Mouse (Mus musculus): ENCODE results near the gene S100a11. TPM values are rescaled to one million over a fixed set of nuclear protein-coding genes. Genes with fewer than 3 reads are reported as not detected.
"Not testable (repeated sequence)": the region's sequence is repeated elsewhere in the genome, so short reads cannot be mapped to it uniquely, and the experiment has no call there.

The S100a11 gene
- total and polyA plus RNA-seq, 2 experiments from 2014 or later, result 47.5 to 686 TPM

DNA sequence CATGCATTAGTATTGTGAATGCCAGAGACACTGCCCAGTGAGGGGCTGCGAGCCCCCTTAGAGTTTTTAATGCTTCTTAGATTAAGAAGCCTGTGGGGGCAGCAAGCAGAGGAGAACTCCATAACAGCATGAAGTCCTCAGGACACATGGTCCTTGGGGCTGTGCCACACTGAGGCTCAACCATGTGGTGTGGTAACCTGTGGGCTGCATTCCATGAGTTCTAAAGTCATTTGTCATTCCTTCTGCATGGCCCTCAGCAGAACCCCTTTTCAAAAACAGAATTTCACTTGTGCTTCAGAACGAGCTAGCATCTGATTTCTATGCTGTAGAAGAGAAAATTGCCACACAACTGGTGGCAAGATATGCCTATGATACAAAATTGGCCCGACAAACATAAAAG, 28.1 kb upstream of the S100a11 start:
- Histone ChIP-seq H3K9me3 (replicated peaks; ENCODE audit: control insufficient read depth, low read length) (no peaks in the 10 kb centered on the region), H3K27me3 (ENCODE audit: control insufficient read depth, insufficient read depth, low read length) (no peaks in the 10 kb centered on the region; the same call in 1 of the 2 replicates), H3K27ac (ENCODE audit: low read depth) (no peak overlapping the region), H3K9ac (replicated peaks; ENCODE audit: low read depth, low read length) (no peak overlapping the region), H3K36me3 (replicated peaks; ENCODE audit: control insufficient read depth, insufficient read depth, low read length) (no peaks in the 10 kb centered on the region), H3K4me1 (ENCODE audit: control insufficient read depth, insufficient read depth) (no peaks in the 10 kb centered on the region), H3K4me2 (ENCODE audit: low read depth, low read length) (no peak overlapping the region), H3K4me3 (ENCODE audit: low read depth, low read length) (no peak overlapping the region)
- WGBS, result 68% methylated on average over 3 of the region's 3 CpGs
- ATAC-seq (ENCODE audit: insufficient read depth, low read depth) (no peak), DNase-seq (ENCODE audit: low spot score) (no peak)
- TF ChIP-seq CTCF (IDR thresholded peaks at IDR 0.05; ENCODE audit: low read depth) (no peak), EP300 (IDR thresholded peaks at IDR 0.05; ENCODE audit: low read depth) (no peak)

DNA sequence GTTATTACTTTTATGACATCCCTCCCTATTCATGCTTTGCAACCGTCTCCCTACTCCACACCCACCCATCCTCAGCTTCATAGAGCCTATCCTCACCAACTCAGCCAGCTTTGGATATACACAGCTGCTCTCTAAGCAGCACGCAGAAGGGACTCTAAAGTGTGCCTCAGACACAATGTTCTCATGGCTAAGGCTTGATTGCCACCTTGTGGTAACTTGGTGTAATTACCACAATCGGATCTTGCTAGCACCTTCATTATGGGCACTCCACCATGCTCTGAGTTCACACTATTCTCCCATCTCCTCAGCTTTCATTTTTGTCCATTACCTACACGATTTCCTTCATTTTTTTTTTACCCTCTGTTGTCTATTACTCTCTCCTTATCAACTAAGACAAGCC, 26.3 kb upstream of the S100a11 start:
- Histone ChIP-seq H3K4me1 (ENCODE audit: control insufficient read depth, insufficient read depth) (no peaks in the 10 kb centered on the region), H3K4me2 (ENCODE audit: low read depth, low read length) (no peak overlapping the region), H3K9me3 (replicated peaks; ENCODE audit: control insufficient read depth, low read length) (no peaks in the 10 kb centered on the region), H3K27me3 (ENCODE audit: control insufficient read depth, insufficient read depth, low read length) (no peaks in the 10 kb centered on the region; the same call in 1 of the 2 replicates), H3K36me3 (replicated peaks; ENCODE audit: control insufficient read depth, insufficient read depth, low read length) (no peaks in the 10 kb centered on the region), H3K9ac (replicated peaks; ENCODE audit: low read depth, low read length) (no peak overlapping the region), H3K4me3 (ENCODE audit: low read depth, low read length) (no peak overlapping the region), H3K27ac (ENCODE audit: low read depth) (no peak overlapping the region)
- peak; percentile 83 for DNase-seq (ENCODE audit: low spot score)
- WGBS, result under 1% methylated on average over 4 of the region's 4 CpGs
- TF ChIP-seq CTCF (IDR thresholded peaks at IDR 0.05; ENCODE audit: low read depth), result peak; percentile 95
- TF ChIP-seq EP300 (IDR thresholded peaks at IDR 0.05; ENCODE audit: low read depth), result no peak
- ATAC-seq (ENCODE audit: insufficient read depth, low read depth), result peak; percentile 72; the same call in 1 of the 2 replicates

DNA sequence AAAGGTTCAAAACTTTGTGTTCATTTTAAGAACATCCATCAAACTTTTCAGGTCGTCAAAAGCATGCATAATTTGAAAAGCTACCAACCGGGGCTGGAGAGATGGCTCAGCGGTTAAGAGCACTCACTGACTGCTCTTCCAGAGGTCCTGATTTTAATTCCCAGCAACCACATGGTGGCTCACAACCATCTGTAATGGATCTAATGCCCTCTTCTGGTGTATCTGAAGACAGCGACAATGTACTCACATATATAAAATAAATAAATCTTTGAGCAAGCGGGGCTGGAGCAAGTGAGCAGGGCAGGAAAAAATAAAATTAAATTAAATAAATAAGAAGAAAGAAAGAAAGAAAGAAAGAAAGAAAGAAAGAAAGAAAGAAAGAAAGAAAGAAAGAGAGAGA, 25.5 kb upstream of the S100a11 start:
- not testable (repeated sequence) for H3K4me3 ChIP-seq (ENCODE audit: low read depth, low read length); H3K9me3 ChIP-seq (replicated peaks; ENCODE audit: control insufficient read depth, low read length); H3K4me1 ChIP-seq (ENCODE audit: control insufficient read depth, insufficient read depth); ATAC-seq (ENCODE audit: insufficient read depth, low read depth); H3K36me3 ChIP-seq (replicated peaks; ENCODE audit: control insufficient read depth, insufficient read depth, low read length); H3K4me2 ChIP-seq (ENCODE audit: low read depth, low read length); H3K27ac ChIP-seq (ENCODE audit: low read depth); DNase-seq (ENCODE audit: low spot score); H3K27me3 ChIP-seq (ENCODE audit: control insufficient read depth, insufficient read depth, low read length); H3K9ac ChIP-seq (replicated peaks; ENCODE audit: low read depth, low read length)
- WGBS, result 29% methylated on average over 5 of the region's 5 CpGs
- TF ChIP-seq CTCF (IDR thresholded peaks at IDR 0.05; ENCODE audit: low read depth), result 0 out of 2 replicates have a peak, but pooled peaks have one; percentile 23

DNA sequence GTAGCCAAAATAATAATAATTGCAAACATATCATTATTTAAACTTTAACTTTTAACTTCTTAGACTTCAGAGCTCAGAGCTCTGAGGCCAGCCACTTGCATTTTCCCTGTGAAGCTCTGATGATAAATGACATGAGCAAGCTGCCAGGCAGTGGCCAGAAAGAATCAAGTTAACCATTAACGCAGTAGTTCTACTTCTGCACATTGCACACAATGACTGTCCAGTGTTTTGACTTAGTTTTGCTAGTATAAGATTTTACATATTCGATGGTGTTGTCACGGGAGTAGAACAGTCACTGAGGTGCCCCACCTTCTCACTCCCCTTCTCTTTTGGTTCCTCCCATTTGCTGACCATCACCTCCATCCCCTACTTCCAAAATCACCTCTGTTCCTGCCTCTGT, 23.2 kb upstream of the S100a11 start:
- Histone ChIP-seq H3K9me3 (replicated peaks; ENCODE audit: control insufficient read depth, low read length) (no peaks in the 10 kb centered on the region), H3K4me1 (ENCODE audit: control insufficient read depth, insufficient read depth) (no peaks in the 10 kb centered on the region), H3K9ac (replicated peaks; ENCODE audit: low read depth, low read length) (no peak overlapping the region), H3K27ac (ENCODE audit: low read depth) (no peak overlapping the region), H3K36me3 (replicated peaks; ENCODE audit: control insufficient read depth, insufficient read depth, low read length) (no peaks in the 10 kb centered on the region), H3K4me3 (ENCODE audit: low read depth, low read length) (no peak overlapping the region), H3K27me3 (ENCODE audit: control insufficient read depth, insufficient read depth, low read length) (no peaks in the 10 kb centered on the region; the same call in 1 of the 2 replicates), H3K4me2 (ENCODE audit: low read depth, low read length) (no peak overlapping the region)
- DNase-seq (ENCODE audit: low spot score) (no peak), ATAC-seq (ENCODE audit: insufficient read depth, low read depth) (no peak)
- TF ChIP-seq EP300 (IDR thresholded peaks at IDR 0.05; ENCODE audit: low read depth), result no peak
- TF ChIP-seq CTCF (IDR thresholded peaks at IDR 0.05; ENCODE audit: low read depth), result no peak
- WGBS, result 74% methylated on average over 3 of the region's 3 CpGs

DNA sequence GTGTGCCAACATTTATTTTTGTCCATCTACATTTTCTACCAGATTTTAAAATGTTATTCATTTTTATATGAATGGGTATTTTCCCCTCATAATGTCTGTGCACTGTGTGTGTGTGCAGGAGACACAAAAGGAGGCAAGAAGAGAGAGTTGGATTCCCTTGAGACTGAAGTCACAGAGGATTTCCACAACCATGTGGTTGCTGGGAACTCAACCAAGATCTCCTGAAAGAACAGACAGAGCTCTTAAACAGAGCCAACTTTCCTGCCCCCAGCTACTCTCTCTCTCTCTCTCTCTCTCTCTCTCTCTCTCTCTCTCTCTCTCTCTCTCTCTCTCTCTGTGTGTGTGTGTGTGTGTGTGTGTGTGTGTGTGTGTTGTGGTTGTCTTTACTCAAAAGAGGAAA, 21.2 kb upstream of the S100a11 start:
- no peak for DNase-seq (ENCODE audit: low spot score)

DNA sequence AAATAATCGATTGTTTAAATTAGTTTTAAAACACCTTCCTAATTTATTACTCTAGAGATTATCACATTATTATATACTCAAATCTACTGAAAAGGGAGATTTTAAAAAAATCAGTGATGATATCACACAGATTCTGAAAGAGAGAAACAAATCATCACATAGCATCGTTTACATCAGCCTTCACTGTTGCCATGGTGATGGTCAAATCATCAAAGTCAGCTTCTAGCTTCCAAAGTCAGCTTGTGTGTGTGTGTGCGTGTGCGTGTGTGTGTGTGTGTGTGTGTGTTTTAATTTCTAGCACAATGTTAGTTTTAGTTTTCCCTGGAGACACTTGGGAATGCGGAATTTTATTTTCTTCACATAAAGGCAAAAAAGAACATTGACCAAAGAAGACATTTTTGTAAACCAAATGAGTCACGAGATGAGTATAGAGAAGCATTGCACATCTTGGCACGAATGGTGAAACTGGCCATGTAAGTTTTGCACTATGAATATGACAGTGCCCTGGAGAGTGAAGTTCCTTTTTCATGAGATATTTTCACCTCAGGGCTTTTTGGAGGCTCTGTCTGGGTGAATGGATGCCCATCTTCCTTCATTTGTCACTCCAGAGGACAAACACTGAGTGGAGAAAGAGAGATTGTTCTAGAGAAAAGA, 15.6 kb upstream of the S100a11 start:
- no peak for DNase-seq (ENCODE audit: low spot score)
- Histone ChIP-seq H3K9me3 (replicated peaks; ENCODE audit: control insufficient read depth, low read length) (no peaks in the 10 kb centered on the region), H3K27ac (ENCODE audit: low read depth) (no peak overlapping the region), H3K36me3 (replicated peaks; ENCODE audit: control insufficient read depth, insufficient read depth, low read length) (no peaks in the 10 kb centered on the region), H3K4me2 (ENCODE audit: low read depth, low read length) (no peak overlapping the region), H3K4me3 (ENCODE audit: low read depth, low read length) (no peak overlapping the region), H3K4me1 (ENCODE audit: control insufficient read depth, insufficient read depth) (no peaks in the 10 kb centered on the region), H3K27me3 (ENCODE audit: control insufficient read depth, insufficient read depth, low read length) (no peaks in the 10 kb centered on the region), H3K9ac (replicated peaks; ENCODE audit: low read depth, low read length) (no peak overlapping the region)
- TF ChIP-seq EP300 (IDR thresholded peaks at IDR 0.05; ENCODE audit: low read depth), result no peak
- no peak for TF ChIP-seq CTCF (IDR thresholded peaks at IDR 0.05; ENCODE audit: low read depth)
- ATAC-seq (ENCODE audit: insufficient read depth, low read depth), result no peak
- 68% methylated on average over 7 of the region's 7 CpGs for whole genome bisulfite sequencing

More for the DNA sequence above, 21.2 kb upstream of the S100a11 start:
- Histone ChIP-seq H3K4me3 (ENCODE audit: low read depth, low read length) (no peak overlapping the region), H3K9ac (replicated peaks; ENCODE audit: low read depth, low read length) (no peak overlapping the region), H3K4me2 (ENCODE audit: low read depth, low read length) (no peak overlapping the region), H3K4me1 (ENCODE audit: control insufficient read depth, insufficient read depth) (no peaks in the 10 kb centered on the region), H3K27me3 (ENCODE audit: control insufficient read depth, insufficient read depth, low read length) (no peaks in the 10 kb centered on the region), H3K9me3 (replicated peaks; ENCODE audit: control insufficient read depth, low read length) (no peaks in the 10 kb centered on the region), H3K36me3 (replicated peaks; ENCODE audit: control insufficient read depth, insufficient read depth, low read length) (no peaks in the 10 kb centered on the region), H3K27ac (ENCODE audit: low read depth) (no peak overlapping the region)
- no peak for ATAC-seq (ENCODE audit: insufficient read depth, low read depth)
- TF ChIP-seq CTCF (IDR thresholded peaks at IDR 0.05; ENCODE audit: low read depth) (no peak), EP300 (IDR thresholded peaks at IDR 0.05; ENCODE audit: low read depth) (no peak)
